Mouse (Mus musculus) cerebellum, adult (tissue): ENCODE data around the gene Ikzf2.

Experiments
- ATAC-seq: cut with Nextera tagmentation; 2 replicates; pipeline ENCODE4 v1.9.2; 2017; ENCODE audit warnings: mild to moderate bottlenecking, moderate library complexity, mixed read lengths; ENCODE audit not compliant: insufficient number of reproducible peaks, low FRiP score, low TSS enrichment

The Ikzf2 gene

GRCm38 (mm10) chr1:69669897-69670404 is 17.1 kb downstream of the Ikzf2 start:
- no peak; the same call in 1 of the 2 replicates for ATAC-seq

- ATAC-seq = no peak
Measured at GRCm38 (mm10) chr1:69667456-69667855, 19.6 kb downstream of the Ikzf2 start.

- ATAC-seq = no peak
Measured at GRCm38 (mm10) chr1:69659779-69660178, 27.3 kb downstream of the Ikzf2 start.

- no peak for ATAC-seq
Measured at GRCm38 (mm10) chr1:69658051-69658450, 29.0 kb downstream of the Ikzf2 start.

GRCm38 (mm10) chr1:69657455-69657854 is 29.6 kb downstream of the Ikzf2 start:
- no peak for ATAC-seq

GRCm38 (mm10) chr1:69656929-69657328 is 30.1 kb downstream of the Ikzf2 start:
- ATAC-seq = no peak

- no peak for ATAC-seq
Measured at GRCm38 (mm10) chr1:69656047-69656782, 30.8 kb downstream of the Ikzf2 start.

GRCm38 (mm10) chr1:69655368-69655767 is 31.7 kb downstream of the Ikzf2 start:
- ATAC-seq = no peak

- no peak for ATAC-seq
Measured at GRCm38 (mm10) chr1:69654955-69655354, 32.1 kb downstream of the Ikzf2 start.

GRCm38 (mm10) chr1:69653419-69653818 is 33.6 kb downstream of the Ikzf2 start:
- no peak for ATAC-seq

- no peak for ATAC-seq
Measured at GRCm38 (mm10) chr1:69643138-69643537, 43.9 kb downstream of the Ikzf2 start.

GRCm38 (mm10) chr1:69641986-69642385 is 45.1 kb downstream of the Ikzf2 start:
- ATAC-seq = no peak

GRCm38 (mm10) chr1:69638321-69638720 is 48.7 kb downstream of the Ikzf2 start:
- ATAC-seq = no peak

GRCm38 (mm10) chr1:69637907-69638306 is 49.1 kb downstream of the Ikzf2 start:
- no peak for ATAC-seq

GRCm38 (mm10) chr1:69634259-69634658 is 52.8 kb downstream of the Ikzf2 start:
- no peak for ATAC-seq

GRCm38 (mm10) chr1:69630508-69630907 is 56.5 kb downstream of the Ikzf2 start:
- no peak for ATAC-seq

GRCm38 (mm10) chr1:69629513-69629912 is 57.5 kb downstream of the Ikzf2 start:
- ATAC-seq = no peak

- no peak for ATAC-seq
Measured at GRCm38 (mm10) chr1:69612076-69612475, 75.0 kb downstream of the Ikzf2 start.

GRCm38 (mm10) chr1:69611204-69611725 is 75.8 kb downstream of the Ikzf2 start:
- ATAC-seq = no peak

GRCm38 (mm10) chr1:69610791-69611190 is 76.3 kb downstream of the Ikzf2 start:
- no peak for ATAC-seq

GRCm38 (mm10) chr1:69608846-69609245 is 78.2 kb downstream of the Ikzf2 start:
- ATAC-seq = no peak

GRCm38 (mm10) chr1:69606844-69607243 is 80.2 kb downstream of the Ikzf2 start:
- no peak for ATAC-seq
